Mouse (Mus musculus) liver, embryonic 14.5 days (tissue): ENCODE measurements around the gene Tlr5.

ENCODE experiments used
- CTCF ChIP-seq: IDR thresholded peaks from 2 replicates; pipeline ENCODE4 v1.5.1; 2016; ENCODE audit warnings: antibody characterized with exemption, low read depth, control low read depth
- EP300 ChIP-seq: IDR thresholded peaks from 2 replicates; pipeline ENCODE4 v1.6.1; 2016; ENCODE audit warnings: antibody characterized with exemption, low read depth

- TF ChIP-seq CTCF (no peak), EP300 (no peak)
These were observed 26.4 kb upstream of the Tlr5 start for GRCm38 (mm10) chr1:182927878-182928851.
